Mouse (Mus musculus) right cerebral cortex, adult 18-20 months (tissue): ENCODE measurements around the gene Slc5a2.

Experiments
- DNase-seq: peaks from one replicate; pipeline ENCODE4 v3.0.0; 2022; ENCODE audit warnings: mixed read lengths

The Slc5a2 gene

DNA sequence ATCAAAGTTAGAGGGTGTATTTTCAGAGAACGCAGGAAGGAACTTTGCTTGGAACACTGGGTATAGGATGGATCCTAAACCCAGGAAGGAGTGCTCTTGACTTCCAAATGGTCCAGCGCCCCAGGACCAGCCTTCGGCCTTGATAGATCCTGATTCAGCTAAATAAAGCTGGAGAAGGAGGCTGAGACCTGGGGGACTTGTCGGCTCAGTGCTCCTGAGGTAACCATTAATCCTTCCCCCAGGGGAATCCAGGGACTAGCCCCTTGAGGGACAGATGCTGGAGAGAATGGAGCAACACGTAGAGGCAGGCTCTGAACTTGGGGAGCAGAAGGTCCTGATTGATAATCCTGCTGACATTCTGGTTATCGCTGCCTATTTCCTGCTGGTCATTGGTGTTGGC lies at the start of gene Slc5a2:
Gene Slc5a2 (plus strand): TSS at position 247 of the 400 bp plus-strand sequence.
- DNase-seq = no peak

- DNase-seq = no peak
Observed at GRCm38 (mm10) chr7:128219952-128220351, 45.5 kb upstream of the Slc5a2 start.

- no peak for DNase-seq
Observed at GRCm38 (mm10) chr7:128220936-128221335, 44.5 kb upstream of the Slc5a2 start.

GRCm38 (mm10) chr7:128231741-128232140 lies 33.7 kb upstream of the Slc5a2 start:
- no peak for DNase-seq

DNA sequence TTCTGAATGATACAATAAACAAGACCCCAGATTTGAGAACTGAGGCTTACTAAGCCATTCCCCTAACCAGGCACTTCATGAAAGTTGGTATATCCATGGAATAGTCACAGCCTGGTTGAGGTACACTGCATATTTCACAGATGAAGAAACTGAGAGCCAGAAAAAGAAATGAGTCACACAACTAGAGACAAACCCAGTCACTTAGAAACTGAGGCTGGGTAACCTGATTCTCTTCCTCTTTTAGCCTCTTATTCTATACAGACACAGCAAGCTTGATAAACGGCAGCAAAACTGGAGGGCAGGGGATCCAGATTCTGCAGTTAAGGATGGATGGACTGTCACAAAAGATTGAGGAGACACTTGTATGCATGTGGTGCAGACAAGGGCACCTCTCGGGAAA lies 30.7 kb upstream of the Slc5a2 start:
- no peak for DNase-seq

- no peak for DNase-seq
Observed at GRCm38 (mm10) chr7:128235481-128235880, 30.0 kb upstream of the Slc5a2 start.

GRCm38 (mm10) chr7:128236426-128236825 lies 29.0 kb upstream of the Slc5a2 start:
- no peak for DNase-seq

GRCm38 (mm10) chr7:128236856-128237592 lies 28.4 kb upstream of the Slc5a2 start, which contains the start of gene Armc5:
Gene Armc5, plus strand, starts transcription at chr7:128237342.
- DNase-seq = peak; percentile 82

GRCm38 (mm10) chr7:128237593-128237926 lies 27.9 kb upstream of the Slc5a2 start:
- DNase-seq = no peak

DNA sequence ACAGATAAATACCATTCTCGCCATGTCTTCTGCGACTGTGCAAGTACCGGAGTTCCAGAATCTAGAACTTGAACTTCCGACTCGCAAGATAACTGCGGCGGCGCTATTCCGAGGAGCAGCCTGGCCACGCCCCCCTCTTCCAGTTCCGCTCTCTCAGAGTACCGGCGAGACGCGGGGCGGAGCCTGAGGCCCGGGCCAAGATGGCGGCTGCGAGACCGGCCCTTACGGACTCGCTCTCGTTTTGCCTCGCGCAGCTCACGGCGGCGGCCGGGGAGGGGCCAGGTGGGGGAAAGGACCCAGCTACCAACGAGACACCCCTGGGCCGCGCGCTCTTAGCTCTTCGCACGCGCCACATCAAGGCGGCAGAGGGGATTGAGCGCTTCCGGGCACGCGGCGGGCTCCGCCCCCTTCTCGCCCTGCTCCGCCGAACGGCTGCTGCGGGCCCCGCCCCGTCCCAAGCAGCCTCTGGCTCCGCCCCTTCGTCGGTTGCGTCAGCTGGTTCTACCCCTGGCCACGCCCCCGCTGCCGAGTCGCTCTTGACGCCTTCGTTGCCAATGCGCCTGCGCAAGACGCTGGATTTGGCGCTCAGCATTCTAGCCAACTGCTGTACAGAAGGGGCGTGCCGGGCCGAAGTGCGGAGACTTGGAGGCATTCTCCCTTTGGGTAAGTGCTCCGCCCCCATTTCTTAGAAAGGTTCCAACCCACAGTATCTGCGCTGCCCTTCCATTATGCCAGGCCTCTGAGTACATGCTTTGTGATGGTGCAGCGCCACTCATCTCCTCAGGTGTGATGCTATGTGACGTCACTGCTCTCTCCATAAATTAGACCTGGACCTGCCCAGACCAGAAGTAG lies 27.3 kb upstream of the Slc5a2 start, which contains the start of gene 9130023H24Rik:
Gene 9130023H24Rik (minus strand): TSS at position 105 of the 852 bp plus-strand sequence.
- DNase-seq = peak; percentile 100

- no peak for DNase-seq
Observed at GRCm38 (mm10) chr7:128238991-128239390, 26.5 kb upstream of the Slc5a2 start.

DNA sequence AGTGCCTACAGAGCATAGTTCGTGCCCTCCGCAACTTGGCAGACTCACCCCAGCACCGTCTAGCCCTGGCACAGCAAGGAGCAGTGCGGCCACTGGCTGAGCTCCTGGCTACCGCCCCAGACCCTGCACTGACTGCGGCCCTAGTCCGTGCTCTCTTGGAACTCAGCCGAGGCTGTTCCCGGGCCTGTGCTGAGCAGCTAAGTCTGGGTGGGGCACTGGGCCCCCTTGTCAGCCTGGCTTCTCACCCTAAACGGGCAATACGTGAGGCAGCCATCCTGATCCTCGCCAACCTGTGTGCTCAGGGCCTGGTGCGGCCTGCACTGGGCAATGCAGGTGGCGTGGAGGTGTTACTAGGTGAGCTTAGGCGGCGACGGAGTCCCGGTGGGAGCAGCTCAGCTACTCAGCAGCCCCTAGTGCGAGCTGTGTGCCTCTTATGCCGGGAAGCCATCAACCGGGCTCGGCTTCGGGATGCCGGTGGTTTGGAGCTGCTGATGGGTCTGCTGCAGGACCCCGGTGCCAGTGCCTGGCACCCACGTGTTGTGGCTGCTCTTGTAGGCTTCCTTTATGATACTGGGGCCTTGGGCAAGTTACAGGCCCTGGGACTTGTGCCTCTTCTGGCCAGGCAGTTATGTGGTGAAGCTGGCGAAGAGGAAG lies 25.2 kb upstream of the Slc5a2 start:
- DNase-seq = no peak

DNA sequence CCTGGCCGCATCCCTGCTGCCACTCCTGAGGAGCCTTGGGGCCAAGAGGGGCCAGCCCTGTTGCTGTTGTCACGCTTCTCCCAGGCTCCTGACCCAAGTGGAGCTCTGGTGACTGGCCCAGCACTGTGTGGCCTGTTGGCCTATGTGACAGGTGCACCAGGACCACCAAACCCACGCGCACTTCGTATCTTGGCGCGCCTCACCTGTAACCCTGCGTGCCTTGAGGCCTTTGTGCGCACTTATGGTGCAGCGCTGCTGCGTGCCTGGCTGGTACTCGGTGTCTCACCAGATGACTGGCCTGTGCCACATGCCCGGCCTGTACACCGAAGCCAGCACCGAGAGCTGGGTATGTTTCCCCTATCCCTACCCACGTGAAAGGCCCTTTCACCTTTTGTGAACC lies 23.1 kb upstream of the Slc5a2 start:
- DNase-seq = no peak

DNA sequence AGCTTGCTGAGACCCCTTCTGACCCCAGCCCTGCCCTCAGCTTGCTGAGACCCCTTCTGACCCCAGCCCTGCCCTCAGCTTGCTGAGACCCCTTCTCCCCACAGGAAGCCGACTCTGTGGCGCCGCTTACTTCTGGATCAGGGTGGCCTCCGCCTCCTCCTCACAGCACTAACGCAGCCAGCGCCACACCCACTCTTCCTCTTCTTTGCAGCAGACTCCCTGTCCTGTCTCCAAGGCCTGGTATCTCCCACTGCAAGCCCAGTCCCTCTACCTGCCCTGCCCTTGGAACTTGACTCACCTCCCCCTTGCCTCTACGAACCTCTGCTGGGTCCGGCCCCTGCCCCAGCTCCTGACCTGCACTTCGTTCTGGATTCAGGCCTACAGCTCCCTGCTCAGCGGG lies 21.5 kb upstream of the Slc5a2 start:
- no peak for DNase-seq

GRCm38 (mm10) chr7:128244410-128245025 lies 20.9 kb upstream of the Slc5a2 start:
- no peak for DNase-seq

DNA sequence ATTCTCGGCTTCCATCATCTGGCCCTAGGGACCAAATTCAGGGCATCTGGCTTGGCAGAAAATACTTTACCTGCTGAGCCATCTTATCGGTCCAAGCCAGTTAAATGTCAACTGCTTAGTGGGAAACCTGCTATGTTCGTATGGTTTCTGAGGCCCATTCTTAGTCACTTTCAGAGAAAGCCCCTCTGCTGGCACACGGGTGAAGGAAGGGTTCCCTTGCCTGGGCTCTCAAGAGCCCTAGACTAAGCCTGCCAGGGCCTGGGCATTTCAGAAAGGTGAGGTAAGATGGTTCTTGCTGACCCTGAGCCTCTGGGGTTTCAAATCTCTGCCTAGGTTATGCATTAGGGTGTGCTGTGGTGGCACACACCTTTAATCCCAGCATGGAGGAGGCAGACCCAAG lies 19.9 kb upstream of the Slc5a2 start:
- no peak for DNase-seq

GRCm38 (mm10) chr7:128246496-128247391 lies 18.7 kb upstream of the Slc5a2 start, which contains the start of gene Tgfb1i1:
Gene Tgfb1i1, plus strand, starts transcription at chr7:128246812.
- DNase-seq = peak; percentile 58

DNA sequence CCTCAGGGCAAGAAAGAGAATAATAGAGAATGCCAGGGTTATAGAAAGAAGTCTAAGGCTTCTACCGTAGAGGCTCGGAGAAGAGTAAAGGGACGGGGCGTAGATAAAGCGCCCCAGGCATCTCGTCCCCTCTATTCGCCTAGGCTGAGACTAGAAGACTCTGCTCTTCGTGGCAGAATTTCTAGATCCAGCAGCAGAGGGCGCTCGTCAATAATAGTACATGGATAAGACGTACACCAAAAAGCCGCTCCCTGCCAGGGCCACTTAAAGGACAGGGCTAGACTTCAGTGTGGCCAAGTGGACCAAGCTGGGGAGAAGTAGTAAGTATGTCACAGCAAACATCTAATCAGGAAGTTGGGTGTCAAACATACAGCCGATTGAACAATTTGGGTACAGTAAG lies 18.0 kb upstream of the Slc5a2 start:
- DNase-seq = peak; percentile 85

- DNase-seq = no peak
Observed at GRCm38 (mm10) chr7:128248081-128249042, 17.1 kb upstream of the Slc5a2 start.

- DNase-seq = no peak
Observed at GRCm38 (mm10) chr7:128249998-128250397, 15.5 kb upstream of the Slc5a2 start.

DNA sequence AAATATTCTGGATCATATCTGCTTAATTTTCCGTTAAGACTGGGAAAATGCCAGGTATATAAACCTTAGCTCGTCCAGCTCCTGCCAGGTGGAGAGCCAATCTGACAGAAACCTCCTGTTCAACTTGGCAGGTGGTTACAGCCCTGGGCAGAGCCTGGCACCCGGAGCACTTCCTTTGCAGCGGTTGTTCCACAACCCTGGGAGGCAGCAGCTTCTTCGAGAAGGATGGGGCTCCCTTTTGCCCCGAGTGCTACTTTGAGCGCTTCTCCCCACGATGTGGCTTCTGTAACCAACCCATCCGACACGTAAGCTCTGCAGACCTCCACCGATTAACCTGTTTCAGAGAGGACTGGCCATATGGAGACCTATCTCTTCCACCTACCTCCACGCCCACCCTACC lies 13.5 kb upstream of the Slc5a2 start:
- DNase-seq = no peak
